Mouse (Mus musculus) E14TG2a.4 (cell line): ENCODE data around the gene Ube2i.

Experiments
- H3K27me3 ChIP-seq: 2 replicates; pipeline ENCODE4 v1.6.1; 2014; ENCODE audit warnings: low read length, control low read depth; ENCODE audit not compliant: insufficient read depth
- H3K36me3 ChIP-seq: 2 replicates; pipeline ENCODE4 v1.6.1; 2014; ENCODE audit warnings: low read length, control low read depth; ENCODE audit not compliant: insufficient read depth
- H3K4me1 ChIP-seq: replicated peaks from 2 replicates; pipeline ENCODE4 v1.6.1; 2014; ENCODE audit warnings: low read depth, low read length, control low read depth
- H3K4me3 ChIP-seq: replicated peaks from 2 replicates; pipeline ENCODE4 v1.5.1; 2014; ENCODE audit warnings: mild to moderate bottlenecking, low read length
- H3K9me3 ChIP-seq: 2 replicates; pipeline ENCODE4 v1.6.1; 2014; ENCODE audit warnings: low read length, control low read depth
- CTCF ChIP-seq: conservative IDR thresholded peaks from 2 replicates; pipeline ENCODE4 v1.5.1; 2014; ENCODE audit warnings: low read length
- NANOG ChIP-seq: IDR thresholded peaks from 2 replicates; pipeline ENCODE4 v1.6.1; 2014; ENCODE audit warnings: borderline replicate concordance, low read length, mixed read lengths
- POU5F1 ChIP-seq: IDR thresholded peaks from 2 replicates; pipeline ENCODE4 v1.6.1; 2014; ENCODE audit warnings: low read length, borderline replicate concordance

Gene Ube2i

GRCm38 (mm10) chr17:25264453-25264852, 10.0 kb downstream of the Ube2i start:
- TF ChIP-seq CTCF (0 out of 2 replicates have a peak, but pooled peaks have one; percentile 18), POU5F1 (no peak)
- no peak overlapping the region for H3K4me3 ChIP-seq
- peaks cover 45% of the 10 kb centered on the region for H3K4me1 ChIP-seq
- no peaks in the 10 kb centered on the region for H3K27me3 ChIP-seq
- H3K9me3 ChIP-seq = no peaks in the 10 kb centered on the region
- peaks cover 84% of the 10 kb centered on the region for H3K36me3 ChIP-seq

- Histone ChIP-seq H3K27me3 (peaks cover 43% of the 10 kb centered on the region), H3K36me3 (peaks cover 28% of the 10 kb centered on the region), H3K4me1 (peaks cover 32% of the 10 kb centered on the region), H3K9me3 (no peaks in the 10 kb centered on the region), H3K4me3 (no peak overlapping the region)
- TF ChIP-seq NANOG (no peak), POU5F1 (no peak), CTCF (no peak)
Observed at GRCm38 (mm10) chr17:25257804-25258261, 16.6 kb downstream of the Ube2i start.

- TF ChIP-seq NANOG (no peak), POU5F1 (no peak)
Observed at GRCm38 (mm10) chr17:25256140-25256754, 18.2 kb downstream of the Ube2i start, which contains the start of gene Baiap3. TSS of gene Baiap3 (minus strand) at chr17:25256364.

GRCm38 (mm10) chr17:25255110-25255509, 19.3 kb downstream of the Ube2i start:
- Histone ChIP-seq H3K4me3 (no peak overlapping the region), H3K27me3 (peaks cover 65% of the 10 kb centered on the region), H3K36me3 (peaks cover 17% of the 10 kb centered on the region), H3K9me3 (no peaks in the 10 kb centered on the region), H3K4me1 (peaks cover 27% of the 10 kb centered on the region)
- TF ChIP-seq NANOG (no peak), POU5F1 (no peak), CTCF (no peak)

More at GRCm38 (mm10) chr17:25256140-25256754, 18.2 kb downstream of the Ube2i start, which contains the start of gene Baiap3:
- H3K36me3 ChIP-seq = peaks cover 22% of the 10 kb centered on the region
- H3K4me1 ChIP-seq = peaks cover 29% of the 10 kb centered on the region
- H3K4me3 ChIP-seq = peak within 1 kb of the TSS; percentile 71
- peaks cover 55% of the 10 kb centered on the region for H3K27me3 ChIP-seq
- H3K9me3 ChIP-seq = no peaks in the 10 kb centered on the region

- Histone ChIP-seq H3K36me3 (peaks cover 4% of the 10 kb centered on the region), H3K9me3 (no peaks in the 10 kb centered on the region), H3K4me3 (no peak overlapping the region), H3K27me3 (peaks cover 71% of the 10 kb centered on the region), H3K4me1 (peaks cover 20% of the 10 kb centered on the region)
- TF ChIP-seq CTCF (no peak), POU5F1 (no peak), NANOG (no peak)
Observed at GRCm38 (mm10) chr17:25253760-25254159, 20.7 kb downstream of the Ube2i start.

- H3K27me3 ChIP-seq = peaks cover 77% of the 10 kb centered on the region
- TF ChIP-seq POU5F1 = no peak
- TF ChIP-seq NANOG = no peak
- no peak for TF ChIP-seq CTCF
- no peak overlapping the region for H3K4me3 ChIP-seq
- no peaks in the 10 kb centered on the region for H3K9me3 ChIP-seq
- no peaks in the 10 kb centered on the region for H3K36me3 ChIP-seq
- H3K4me1 ChIP-seq = peaks cover 17% of the 10 kb centered on the region; the same call in 1 of the 2 replicates
Observed at GRCm38 (mm10) chr17:25252643-25253042, 21.8 kb downstream of the Ube2i start.

- H3K4me1 ChIP-seq = peaks cover 16% of the 10 kb centered on the region
- no peak overlapping the region for H3K4me3 ChIP-seq
- no peaks in the 10 kb centered on the region for H3K36me3 ChIP-seq
- TF ChIP-seq CTCF (no peak), POU5F1 (no peak), NANOG (no peak)
- H3K27me3 ChIP-seq = peaks cover 79% of the 10 kb centered on the region
- H3K9me3 ChIP-seq = no peaks in the 10 kb centered on the region
Observed at GRCm38 (mm10) chr17:25250181-25250835, 24.1 kb downstream of the Ube2i start.

- TF ChIP-seq POU5F1 (no peak), CTCF (no peak), NANOG (no peak)
- H3K4me1 ChIP-seq = peaks cover 37% of the 10 kb centered on the region
- H3K4me3 ChIP-seq = no peak overlapping the region
- peaks cover 70% of the 10 kb centered on the region for H3K27me3 ChIP-seq
- peaks cover 4% of the 10 kb centered on the region for H3K36me3 ChIP-seq
- H3K9me3 ChIP-seq = no peaks in the 10 kb centered on the region
Observed at GRCm38 (mm10) chr17:25248033-25248750, 26.2 kb downstream of the Ube2i start.
